Mouse (Mus musculus) brain, embryonic 14.5 days (tissue): ENCODE data around the gene Vps4b. TPM values are rescaled to one million over a fixed set of nuclear protein-coding genes. Genes with fewer than 3 reads are reported as not detected.

Experiments used
- DNase-seq: peaks from one replicate; pipeline ENCODE4 v3.0.0-alpha.2; 2011; ENCODE audit warnings: low read depth
- CTCF ChIP-seq: fragments of 200-500 bp; IDR thresholded peaks from 2 replicates; pipeline ENCODE4 v1.5.1; 2012; ENCODE audit warnings: inconsistent platforms, mild to moderate bottlenecking, moderate library complexity, borderline replicate concordance; ENCODE audit not compliant: insufficient read depth, insufficient read length; ENCODE audit errors: extremely low read depth
- POLR2A ChIP-seq: fragments of 200-500 bp; IDR thresholded peaks from 2 replicates; pipeline ENCODE4 v1.6.1; 2012; ENCODE audit warnings: mild to moderate bottlenecking, inconsistent platforms, borderline replicate concordance; ENCODE audit not compliant: poor library complexity, insufficient read depth, insufficient read length, severe bottlenecking; ENCODE audit errors: extremely low read depth
- polyA plus RNA-seq: library from polyadenylated mRNA; depleted of rRNA; stranded (reverse); fragments of >200 nt; gene quantifications from 2 replicates; pipeline ENCODE4 v1.2.3, GENCODE M21; 2012; rRNA removed

The Vps4b gene
- polyA plus RNA-seq, 1 experiment: 21.7 TPM

DNA sequence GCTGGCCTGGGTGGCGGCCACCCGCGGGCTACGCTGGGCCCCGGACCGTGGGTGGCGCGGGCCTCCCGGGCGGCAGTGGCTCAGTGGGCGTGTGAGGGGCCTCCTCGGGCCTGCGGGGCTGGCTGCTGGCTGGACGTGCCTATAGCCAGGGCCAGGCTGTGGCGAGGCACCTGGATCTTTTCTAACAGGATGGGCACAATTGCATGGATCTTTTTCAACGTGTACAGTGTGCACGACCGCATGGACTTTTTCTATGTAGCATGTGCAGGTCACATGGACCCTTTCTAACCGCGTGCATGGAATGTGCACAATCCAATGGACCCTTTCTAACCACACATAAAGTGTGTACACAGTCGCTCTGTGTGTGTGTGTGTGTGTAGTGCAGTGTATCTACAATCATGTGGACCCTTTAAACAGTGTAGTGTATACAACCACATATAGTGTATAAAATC lies 82.0 kb downstream of the Vps4b start:
- DNase-seq: peak; percentile 66
- TF ChIP-seq CTCF (no peak), POLR2A (no peak)

Other genes with a start within 250 kb of the Vps4b start
- 3.0 and 7.7 TPM in 2 replicates for gene Bcl2, start 82.5 kb downstream of the Vps4b start, polyA plus RNA-seq
- 8.8 and 9.5 TPM in 2 replicates for gene Kdsr, start 37.0 kb downstream of the Vps4b start, polyA plus RNA-seq
- gene Serpinb5, start 64.4 kb upstream of the Vps4b start, polyA plus RNA-seq: 0.10 and 0.40 TPM in 2 replicates
- gene Serpinb12, start 137.7 kb upstream of the Vps4b start, polyA plus RNA-seq: 0.12 and 0.55 TPM in 2 replicates
- gene Serpinb13, start 184.3 kb upstream of the Vps4b start, polyA plus RNA-seq: not detected in 2 replicates